Comparison of ENCODE assay signal across 18 mouse cellular contexts in genomic region chr3:138865271-138865670, GRCm38 (mm10).
A peak's percentile ranks its signal among the peaks of the same experiment; 100 is the strongest.
DNase-seq lines count a peak whose midpoint lies in the region; ATAC-seq and TF ChIP-seq lines count a peak whose summit lies in the region.
"Had no signal": no experiment of that assay in that cellular context is flagged by ENCODE, and none has a peak within 500 bp of the region (broad histone marks: within the 10 kb centered on the region; RNA-seq: fewer than 3 reads in every experiment).

No protein-coding gene starts in this region.

- H3K4me2 ChIP-seq in CH12.LX (ENCODE audit: insufficient read depth, low read depth, poor library complexity, severe bottlenecking), result peak overlapping the region; percentile 42; the same call in 1 of the 2 replicates
- H3K4me2 ChIP-seq in embryonic facial prominence, embryonic 15.5 days (replicated peaks), result no peak overlapping the region
- no peak overlapping the region for H3K4me2 ChIP-seq in stomach, postnatal 0 days (replicated peaks; ENCODE audit: low read depth)
- H3K4me2 ChIP-seq: heart, embryonic 11.5 days; liver, embryonic 12.5 days; midbrain, embryonic 12.5 days; stomach, embryonic 15.5 days had no signal

- WGBS in embryonic facial prominence, embryonic 15.5 days, result 70% methylated on average over 5 of the region's 5 CpGs
- 86% methylated on average over 5 of the region's 5 CpGs for WGBS in stomach, postnatal 0 days

- H3K27ac ChIP-seq in CH12.LX (ENCODE audit: insufficient read depth, low read depth), result peak overlapping the region; percentile 44
- H3K27ac ChIP-seq in embryonic facial prominence, embryonic 15.5 days (replicated peaks), result peak overlapping the region; percentile 85
- H3K27ac ChIP-seq in stomach, postnatal 0 days (replicated peaks), result no peak overlapping the region
- H3K27ac ChIP-seq: liver, embryonic 12.5 days; midbrain, embryonic 12.5 days; stomach, embryonic 15.5 days had no signal

- dilution Hi-C loops in CH12.LX (cut with MboI; ENCODE audit: extremely low pct_ligation_motif_present, extremely low pct_unique_long_range_greater_than_20kb, low sequenced_read_pairs), result no loop called here

- TF ChIP-seq CTCF in CH12.LX (conservative IDR thresholded peaks at IDR 0.05 in 1 of 2, IDR thresholded peaks at IDR 0.05 in 1 of 2; ENCODE audit: low read depth in 2 of 2, low read length in 2 of 2), result no peak
- TF ChIP-seq CTCF in stomach, postnatal 0 days (IDR thresholded peaks at IDR 0.05; ENCODE audit: low read depth), result no peak

- H3K4me3 ChIP-seq in CH12.LX (replicated peaks in 1 of 3; ENCODE audit: low read depth in 2 of 3, low read length in 2 of 3, poor library complexity in 1 of 3), result no peak overlapping the region
- H3K4me3 ChIP-seq in embryonic facial prominence, embryonic 15.5 days (replicated peaks), result no peak overlapping the region
- H3K4me3 ChIP-seq in stomach, postnatal 0 days (ENCODE audit: low read depth, low read length), result no peak overlapping the region
- H3K4me3 ChIP-seq: liver, embryonic 12.5 days; midbrain, embryonic 12.5 days; stomach, embryonic 15.5 days had no signal

- TF ChIP-seq EP300 in CH12.LX (IDR thresholded peaks at IDR 0.05; ENCODE audit: low read length), result no peak
- no peak for TF ChIP-seq EP300 in stomach, postnatal 0 days (optimal IDR thresholded peaks at IDR 0.05)

- peaks cover 13 to 41% of the 10 kb centered on the region in 2 experiments for H3K4me1 ChIP-seq in CH12.LX (ENCODE audit: control insufficient read depth in 1 of 2, insufficient read depth in 2 of 2)
- peaks cover 56% of the 10 kb centered on the region for H3K4me1 ChIP-seq in embryonic facial prominence, embryonic 15.5 days
- no peaks in the 10 kb centered on the region; the same call in 1 of the 2 replicates for H3K4me1 ChIP-seq in stomach, postnatal 0 days (replicated peaks; ENCODE audit: control insufficient read depth, insufficient read depth)
- H3K4me1 ChIP-seq: liver, embryonic 12.5 days; stomach, embryonic 15.5 days had no signal

- no peaks in the 10 kb centered on the region for H3K9me3 ChIP-seq in CH12.LX (replicated peaks; ENCODE audit: low read length)
- no peaks in the 10 kb centered on the region for H3K9me3 ChIP-seq in embryonic facial prominence, embryonic 15.5 days (replicated peaks)
- no peaks in the 10 kb centered on the region for H3K9me3 ChIP-seq in stomach, postnatal 0 days (ENCODE audit: control insufficient read depth, low read length)
- H3K9me3 ChIP-seq: liver, embryonic 12.5 days; stomach, embryonic 15.5 days had no signal

- in situ Hi-C loops in CH12.LX (cut with MboI; ENCODE audit: low pct_ligation_motif_present, low pct_unique_long_range_greater_than_20kb, low sequenced_read_pairs), result no loop called here

- no peak for TF ChIP-seq RAD21 in CH12.LX (IDR thresholded peaks at IDR 0.05; ENCODE audit: low read depth, low read length)

- H3K27me3 ChIP-seq in CH12.LX (replicated peaks), result no peaks in the 10 kb centered on the region
- no peaks in the 10 kb centered on the region for H3K27me3 ChIP-seq in embryonic facial prominence, embryonic 15.5 days
- no peaks in the 10 kb centered on the region for H3K27me3 ChIP-seq in stomach, postnatal 0 days (ENCODE audit: control insufficient read depth, insufficient read depth, low read length)
- H3K27me3 ChIP-seq: liver, embryonic 12.5 days; midbrain, embryonic 12.5 days; Patski; stomach, embryonic 15.5 days had no signal

- DNase-seq in frontal cortex, postnatal 36 days (ENCODE audit: low spot score in 2 of 2), result no peak
- DNase-seq in CH12.LX (ENCODE audit: extremely low read depth), result no peak
- DNase-seq in cerebellum, adult 8-10 months, result peak; percentile 86
- DNase-seq in stomach, postnatal 0 days (ENCODE audit: low spot score), result no peak
- DNase-seq in retina, embryonic 14.5 days (ENCODE audit: low spot score), result no peak
- no peak for DNase-seq in layer of hippocampus, adult 8-10 months (ENCODE audit: low spot score in 2 of 2)
- DNase-seq: forebrain, postnatal 0 days; gastrocnemius, postnatal 25 days; kidney, adult 9 months; right cerebral cortex, adult 18-20 months; thymus, postnatal 14 days had no signal

- H3K79me2 ChIP-seq in CH12.LX (replicated peaks; ENCODE audit: control insufficient read depth, extremely low read depth, insufficient read depth, poor library complexity, severe bottlenecking), result no peaks in the 10 kb centered on the region

- no peak; the same call in 1 of the 2 replicates for TF ChIP-seq POLR2A in CH12.LX (IDR thresholded peaks at IDR 0.05; ENCODE audit: low read depth, low read length)

- H3K9ac ChIP-seq in CH12.LX (ENCODE audit: insufficient read depth, low read depth), result 0 out of 2 replicates have a peak overlapping the region, but pooled peaks have one; percentile 36
- no peak overlapping the region for H3K9ac ChIP-seq in embryonic facial prominence, embryonic 15.5 days
- H3K9ac ChIP-seq in stomach, postnatal 0 days (ENCODE audit: low read length), result no peak overlapping the region
- H3K9ac ChIP-seq: forebrain, postnatal 0 days; liver, embryonic 12.5 days; midbrain, embryonic 12.5 days; stomach, embryonic 15.5 days had no signal

- peaks cover 0 to 31% of the 10 kb centered on the region in 2 experiments for H3K36me3 ChIP-seq in CH12.LX (replicated peaks in 1 of 2; ENCODE audit: control insufficient read depth in 1 of 2, insufficient read depth in 1 of 2, low read length in 1 of 2)
- H3K36me3 ChIP-seq in embryonic facial prominence, embryonic 15.5 days, result 0 out of 2 replicates have a peak, but pooled peaks cover 4% of the 10 kb centered on the region
- H3K36me3 ChIP-seq in stomach, postnatal 0 days (ENCODE audit: control insufficient read depth, insufficient read depth, low read length), result no peaks in the 10 kb centered on the region
- H3K36me3 ChIP-seq: liver, embryonic 12.5 days; midbrain, embryonic 12.5 days; stomach, embryonic 15.5 days had no signal

- ATAC-seq in frontal cortex, adult (ENCODE audit: low TSS enrichment), result peak; percentile 64
- ATAC-seq in embryonic facial prominence, embryonic 15.5 days (ENCODE audit: insufficient number of reproducible peaks, low FRiP score, low TSS enrichment, low read depth), result no peak
- no peak for ATAC-seq in stomach, postnatal 0 days (ENCODE audit: low FRiP score, low TSS enrichment)
- ATAC-seq: forebrain, postnatal 0 days; liver, embryonic 12.5 days; Patski had no signal

TF ChIP-seq in CH12.LX, 34 proteins besides CTCF, POLR2A, EP300 and RAD21:
- TF ChIP-seq RCOR1 (conservative IDR thresholded peaks at IDR 0.05; ENCODE audit: low read depth, low read length), result no peak
- 0 out of 2 replicates have a peak, but pooled peaks have one; percentile 5 for TF ChIP-seq MXI1 (IDR thresholded peaks at IDR 0.05; ENCODE audit: low read depth, low read length)
TF ChIP-seq in CH12.LX: peak in this region for 1.
